Mouse (Mus musculus) lung, postnatal 4 days (tissue): ENCODE results near the gene Dnajb3.

Source experiments
- DNase-seq, 2 experiments: peaks; one replicate each; pipeline ENCODE4 v3.0.0; 2021

The Dnajb3 gene

GRCm38 (mm10) chr1:88231803-88232499 is 26.4 kb upstream of the Dnajb3 start:
- peak in 1 of 2 experiments; percentile 27 for DNase-seq

- DNase-seq, result peak in 1 of 2 experiments; percentile 20
Observed at GRCm38 (mm10) chr1:88230981-88231802, 25.6 kb upstream of the Dnajb3 start.

- no peak for DNase-seq
Observed at GRCm38 (mm10) chr1:88230421-88230820, 24.8 kb upstream of the Dnajb3 start.

- DNase-seq, result peak in 1 of 2 experiments; percentile 37
Observed at GRCm38 (mm10) chr1:88229986-88230385, 24.4 kb upstream of the Dnajb3 start.

GRCm38 (mm10) chr1:88229566-88229965 is 24.0 kb upstream of the Dnajb3 start:
- no peak for DNase-seq

- DNase-seq, result peak; percentile 20 to 41
Observed at GRCm38 (mm10) chr1:88228121-88228520, 22.5 kb upstream of the Dnajb3 start.

- DNase-seq, result peak in 1 of 2 experiments; percentile 16
Observed at GRCm38 (mm10) chr1:88227482-88227881, 21.9 kb upstream of the Dnajb3 start.

- peak; percentile 15 to 23 for DNase-seq
Observed at GRCm38 (mm10) chr1:88226670-88227379, 21.2 kb upstream of the Dnajb3 start, which contains the start of gene Mroh2a. Gene Mroh2a, plus strand, starts transcription at chr1:88226986.

GRCm38 (mm10) chr1:88225741-88226140 is 20.2 kb upstream of the Dnajb3 start:
- DNase-seq, result peak in 1 of 2 experiments; percentile 13

GRCm38 (mm10) chr1:88225301-88225700 is 19.7 kb upstream of the Dnajb3 start:
- peak in 1 of 2 experiments; percentile 5 for DNase-seq

- DNase-seq, result peak; percentile 39 to 44
Observed at GRCm38 (mm10) chr1:88224029-88224776, 18.6 kb upstream of the Dnajb3 start.

GRCm38 (mm10) chr1:88223591-88223990 is 18.0 kb upstream of the Dnajb3 start:
- peak; percentile 25 to 34 for DNase-seq

- DNase-seq, result peak; percentile 9 to 24
Observed at GRCm38 (mm10) chr1:88223011-88223515, 17.5 kb upstream of the Dnajb3 start.

- no peak for DNase-seq
Observed at GRCm38 (mm10) chr1:88222216-88222615, 16.6 kb upstream of the Dnajb3 start.

GRCm38 (mm10) chr1:88220336-88220735 is 14.8 kb upstream of the Dnajb3 start:
- peak in 1 of 2 experiments; percentile 21 for DNase-seq

- DNase-seq, result peak in 1 of 2 experiments; percentile 12
Observed at GRCm38 (mm10) chr1:88219054-88219453, 13.5 kb upstream of the Dnajb3 start.

- DNase-seq, result no peak
Observed at GRCm38 (mm10) chr1:88218591-88218990, 13.0 kb upstream of the Dnajb3 start.

GRCm38 (mm10) chr1:88218051-88218450 is 12.5 kb upstream of the Dnajb3 start:
- DNase-seq, result peak; percentile 23 to 36

- peak in 1 of 2 experiments; percentile 5 for DNase-seq
Observed at GRCm38 (mm10) chr1:88217576-88217975, 12.0 kb upstream of the Dnajb3 start.

GRCm38 (mm10) chr1:88217144-88217543 is 11.6 kb upstream of the Dnajb3 start:
- peak in 1 of 2 experiments; percentile 4 for DNase-seq

- peak in 1 of 2 experiments; percentile 4 for DNase-seq
Observed at GRCm38 (mm10) chr1:88216551-88216950, 11.0 kb upstream of the Dnajb3 start.
